Mouse (Mus musculus): ENCODE data around the gene Tada3.
"Not testable (repeated sequence)": the region's sequence is repeated elsewhere in the genome, so short reads cannot be mapped to it uniquely, and the experiment has no call there.

Tada3 gene

GRCm38 (mm10) chr6:113343177-113344092, 34.2 kb downstream of the Tada3 start, which contains the start of gene Camk1:
TSS of gene Camk1 (minus strand) at chr6:113343984.
- peak; percentile 82 to 86 for DNase-seq (ENCODE audit: low spot score in 2 of 2)

DNA sequence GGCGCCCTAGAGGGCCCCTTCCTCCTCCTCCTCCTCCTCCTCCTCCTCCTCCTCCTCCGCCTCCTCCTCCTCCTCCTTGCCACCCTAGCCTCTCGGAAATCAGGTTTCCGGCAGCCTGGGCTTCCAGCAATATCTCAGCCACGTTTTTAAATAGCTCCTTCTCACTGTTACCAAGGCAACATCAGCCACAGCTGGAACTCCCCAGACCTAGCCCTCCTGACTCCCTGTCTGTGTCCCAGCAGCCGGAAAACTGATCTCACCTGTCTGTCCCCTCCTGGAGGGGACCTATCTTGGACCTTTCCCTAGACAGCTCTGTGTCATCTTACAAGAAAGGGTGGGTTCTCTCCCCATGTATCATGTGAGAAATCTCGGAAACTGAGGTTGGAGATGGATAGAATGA, 35.4 kb downstream of the Tada3 start:
- DNase-seq (ENCODE audit: low spot score in 2 of 2) = peak; percentile 57 to 70

- DNase-seq (ENCODE audit: low spot score in 2 of 2) = peak in 1 of 2 experiments; percentile 48
Measured at GRCm38 (mm10) chr6:113341574-113341973, 36.1 kb downstream of the Tada3 start.

DNA sequence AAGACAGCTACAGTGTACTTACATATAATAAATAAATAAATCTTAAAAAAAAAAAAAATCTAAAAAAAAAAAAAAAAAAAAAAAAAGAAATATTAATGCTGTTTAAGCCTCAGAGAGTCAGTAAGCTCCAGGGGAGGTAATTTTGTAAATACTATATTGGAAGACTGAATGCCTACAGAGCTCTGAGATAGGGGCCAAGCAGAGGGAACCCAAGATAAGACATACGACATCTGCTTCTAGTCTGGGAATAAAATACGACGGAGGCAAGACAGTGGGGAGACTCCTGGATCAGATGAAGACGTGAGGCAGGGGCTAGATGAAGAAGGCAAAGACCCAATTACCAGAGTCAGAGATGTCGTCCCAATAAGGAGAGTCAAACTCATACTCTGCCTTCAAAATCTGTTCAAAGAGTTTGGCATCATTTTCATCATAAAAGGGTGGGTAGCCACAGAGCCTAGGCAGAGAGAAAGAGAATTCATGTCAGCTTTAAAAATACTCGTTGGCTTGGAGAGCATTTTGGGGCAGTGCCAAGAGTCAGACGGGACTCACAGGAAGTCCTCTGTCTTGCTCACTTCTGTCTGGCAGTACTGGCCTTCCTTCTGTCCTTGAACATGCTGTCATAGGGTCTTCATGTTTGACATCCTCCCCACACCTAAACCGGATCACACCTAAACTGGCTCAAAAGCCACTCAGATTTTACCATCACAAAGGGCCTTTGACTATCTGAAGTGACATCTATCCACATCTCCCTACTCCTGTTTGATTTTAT, 40.6 kb downstream of the Tada3 start:
- DNase-seq (ENCODE audit: low spot score in 2 of 2) = no peak

DNA sequence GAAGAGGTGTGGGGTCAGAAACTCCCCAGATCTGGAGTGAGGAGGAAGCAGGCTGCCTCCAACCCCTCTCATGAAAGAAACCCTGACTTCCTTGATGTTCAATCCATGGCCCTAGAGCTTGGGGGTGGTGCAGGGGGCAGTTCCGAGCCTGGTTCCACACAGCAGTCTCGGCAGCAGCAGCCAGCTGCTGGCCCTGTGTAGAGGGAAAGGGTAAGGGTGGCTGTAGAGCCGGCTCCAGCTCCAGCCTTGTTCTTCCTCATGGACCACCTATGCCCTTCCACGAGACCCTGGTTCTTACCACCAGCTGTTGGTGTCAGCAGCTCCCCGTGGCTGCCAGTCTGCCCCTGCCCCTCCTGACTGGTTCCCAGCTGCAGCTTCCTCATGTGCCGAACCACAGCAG, 43.5 kb downstream of the Tada3 start:
- no peak for DNase-seq (ENCODE audit: low spot score in 2 of 2)

DNA sequence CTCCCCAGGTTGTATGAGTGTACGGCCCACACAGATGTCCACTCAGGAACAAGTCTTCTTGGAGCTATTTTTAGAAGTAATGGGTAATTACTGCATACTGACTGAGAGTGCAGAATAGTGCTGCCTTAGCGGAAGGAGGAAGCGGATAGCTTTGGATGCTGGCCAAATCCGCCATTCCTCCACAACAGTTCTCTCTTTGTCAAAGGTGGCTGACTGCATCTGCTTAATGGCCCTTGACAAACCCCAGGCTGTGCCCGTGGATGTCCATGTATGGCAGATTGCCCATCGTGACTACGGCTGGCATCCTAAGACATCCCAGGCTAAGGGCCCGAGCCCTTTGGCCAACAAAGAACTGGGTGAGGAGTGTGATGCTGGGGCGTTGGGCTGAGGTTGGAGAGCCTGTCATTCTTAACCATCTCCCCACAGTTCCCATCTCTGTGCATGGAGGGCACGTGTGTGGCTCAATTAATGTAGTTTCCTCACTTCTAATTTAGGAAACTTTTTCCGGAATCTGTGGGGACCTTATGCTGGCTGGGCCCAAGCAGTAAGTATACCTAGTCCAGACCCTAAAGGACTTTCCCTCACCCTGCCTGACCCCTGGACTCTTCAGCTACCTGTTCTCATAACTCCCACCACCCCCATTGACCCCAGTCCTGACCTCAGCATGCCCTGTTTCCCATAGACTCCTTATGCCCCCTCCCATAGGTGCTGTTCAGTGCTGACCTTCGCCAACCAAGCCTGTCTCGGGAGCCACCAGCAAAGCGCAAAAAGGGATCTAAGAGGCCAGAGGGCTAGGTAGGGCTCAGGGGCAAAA, 44.3 kb downstream of the Tada3 start:
- peak; percentile 86 to 90 for DNase-seq (ENCODE audit: low spot score in 2 of 2)

DNA sequence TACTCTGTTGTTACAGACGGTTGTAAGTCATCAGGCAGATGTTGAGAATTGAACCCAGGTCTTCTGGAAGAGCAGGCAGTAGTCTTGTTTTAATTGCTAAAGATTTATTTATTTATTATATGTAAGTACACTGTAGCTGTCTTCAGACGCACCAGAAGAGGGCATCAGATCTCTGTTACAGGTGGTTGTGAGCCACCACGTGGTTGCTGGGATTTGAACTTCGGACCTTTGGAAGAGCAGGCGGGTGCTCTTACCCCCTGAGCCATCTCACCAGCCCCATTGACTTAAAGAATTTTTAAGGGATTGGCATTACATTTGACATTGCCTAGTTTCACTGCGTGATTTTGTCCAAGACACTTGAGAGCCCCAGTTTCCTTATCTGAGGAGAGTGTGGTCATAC, 44.9 kb downstream of the Tada3 start:
- not testable (repeated sequence) for DNase-seq (ENCODE audit: low spot score in 2 of 2)

- no peak for DNase-seq (ENCODE audit: low spot score in 2 of 2)
Measured at GRCm38 (mm10) chr6:113331721-113332120, 46.0 kb downstream of the Tada3 start.

DNA sequence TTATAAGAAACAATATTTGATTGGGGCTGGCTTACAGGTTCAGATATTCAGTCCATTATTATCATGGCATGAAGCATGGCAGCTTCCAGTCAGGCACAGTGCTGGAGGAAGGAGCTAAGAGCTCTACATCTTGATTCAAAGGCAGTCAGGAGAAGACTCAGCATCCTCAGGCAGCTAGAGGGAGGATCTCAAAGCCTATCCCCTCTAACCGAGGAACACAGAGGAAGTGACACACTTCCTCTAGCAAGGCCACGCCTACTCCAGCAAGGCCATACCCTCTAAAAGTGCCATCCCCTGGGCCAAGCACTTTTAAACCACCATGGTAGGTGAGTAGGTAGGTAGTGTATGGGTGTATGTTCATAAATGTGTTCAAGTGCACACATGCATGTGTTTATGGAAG, 47.1 kb downstream of the Tada3 start:
- DNase-seq (ENCODE audit: low spot score in 2 of 2) = no peak

GRCm38 (mm10) chr6:113329396-113329795, 48.3 kb downstream of the Tada3 start:
- no peak for DNase-seq (ENCODE audit: low spot score in 2 of 2)

DNA sequence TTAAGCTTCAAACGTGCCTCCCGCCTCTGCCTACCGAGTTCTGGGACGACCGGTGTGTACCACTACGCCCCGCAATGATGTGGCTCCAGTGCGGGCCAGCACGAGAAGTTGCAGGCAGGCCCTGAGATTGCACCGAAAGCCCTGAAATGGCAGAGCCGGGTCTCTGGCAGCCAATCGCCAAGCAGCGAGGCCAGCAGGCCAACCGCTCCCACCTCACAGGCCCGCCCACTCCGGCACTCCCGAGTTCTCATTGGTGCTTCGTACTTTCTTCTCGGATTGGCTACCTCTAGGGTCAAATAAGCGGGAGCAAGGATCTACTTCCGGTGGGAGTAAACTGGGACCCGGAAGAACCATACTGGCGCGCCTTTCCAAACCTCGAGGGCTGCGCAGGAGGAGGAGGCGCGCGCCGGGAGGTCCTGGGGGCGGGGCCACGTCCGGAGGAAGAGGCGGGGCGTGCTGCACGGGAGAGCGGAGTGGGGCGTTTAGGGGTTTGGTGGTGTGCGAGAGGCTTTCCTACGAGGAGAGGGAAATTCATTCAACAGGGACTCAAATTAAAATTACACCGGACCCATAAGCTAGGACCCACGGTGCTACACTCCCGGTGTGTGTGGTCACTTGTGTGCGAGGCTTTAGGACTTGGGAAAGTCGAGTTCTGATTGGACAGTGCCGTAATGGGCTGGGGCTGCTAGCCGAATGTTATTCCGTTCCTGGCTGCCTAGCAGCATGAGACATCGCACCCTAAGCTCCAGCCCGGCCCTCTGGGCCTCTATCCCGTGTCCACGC, 51.0 kb downstream of the Tada3 start, which contains the start of gene Ogg1:
Gene Ogg1 (plus strand): TSS at position 440 of the 783 bp plus-strand sequence.
- peak; percentile 99 to 100 for DNase-seq (ENCODE audit: low spot score in 2 of 2)

Measured in right cerebral cortex, postnatal 10 days (tissue).